Mouse (Mus musculus) skeletal muscle tissue, adult 2 months (tissue): Measurements from ENCODE around the gene Katnbl1.
"Not testable (repeated sequence)": the region's sequence is repeated elsewhere in the genome, so short reads cannot be mapped to it uniquely, and the experiment has no call there.

ENCODE experiments used
- DNase-seq: peaks from one replicate; pipeline ENCODE4 v3.0.0-alpha.2; 2012; ENCODE audit warnings: low read depth, low spot score

Katnbl1 gene

DNA sequence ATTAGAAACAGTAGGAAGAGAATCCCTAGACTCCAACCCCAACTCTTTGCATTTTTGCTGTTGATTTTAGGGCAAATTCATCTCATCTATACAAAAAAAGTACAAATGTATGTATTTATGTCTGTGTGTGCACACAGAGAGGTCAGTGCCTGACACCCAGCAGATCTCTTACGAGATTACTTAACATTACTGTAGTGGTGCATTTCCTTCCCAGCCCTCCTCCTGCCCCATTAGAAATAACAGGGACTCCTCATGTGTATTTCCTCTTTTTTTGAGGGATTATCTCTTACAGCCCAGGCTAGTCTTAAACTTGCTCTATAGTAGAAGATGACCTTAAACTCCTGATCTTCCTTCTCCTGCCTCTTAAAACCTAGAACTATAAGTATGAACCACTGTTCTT lies 13.7 kb downstream of the Katnbl1 start:
- DNase-seq, result no peak

DNA sequence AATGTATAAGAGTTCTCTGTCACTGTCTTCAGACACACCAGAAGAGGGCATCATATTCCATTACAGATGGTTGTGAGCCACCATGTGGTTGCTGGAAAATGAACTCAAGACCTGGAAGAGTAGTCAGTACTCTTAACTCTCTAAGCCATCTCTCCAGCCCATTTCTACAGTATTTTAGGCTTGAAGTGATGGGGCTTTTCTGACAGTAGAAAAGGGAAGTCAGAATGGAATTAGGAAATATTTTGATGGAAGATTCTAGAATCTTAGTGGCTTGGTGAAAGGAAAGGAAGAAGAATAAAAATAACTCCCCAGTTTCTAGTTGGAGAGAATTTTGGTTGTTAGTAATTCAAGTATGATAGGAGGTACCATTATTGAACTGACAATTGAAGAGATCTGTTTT lies 14.9 kb downstream of the Katnbl1 start:
- no peak for DNase-seq

DNA sequence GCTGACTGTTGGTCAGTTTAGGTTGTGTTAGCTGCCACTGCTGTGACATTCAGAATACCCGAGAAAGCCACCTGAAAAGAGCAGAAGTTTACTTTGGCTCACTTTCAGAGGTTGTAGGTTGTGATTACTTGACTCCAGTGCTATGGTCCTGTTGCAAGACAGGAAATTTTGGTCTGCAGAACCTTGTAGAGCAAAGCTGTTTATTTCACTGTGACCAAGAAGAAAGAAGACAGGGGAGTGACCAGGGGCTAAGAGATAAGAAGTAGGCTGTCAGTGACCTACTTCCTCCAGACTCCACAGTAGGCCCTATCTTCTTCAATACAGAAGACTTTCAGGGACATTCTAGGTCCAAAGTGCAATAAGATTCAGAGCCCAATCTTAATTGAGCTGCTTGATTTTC lies 17.6 kb downstream of the Katnbl1 start:
- DNase-seq, result no peak

DNA sequence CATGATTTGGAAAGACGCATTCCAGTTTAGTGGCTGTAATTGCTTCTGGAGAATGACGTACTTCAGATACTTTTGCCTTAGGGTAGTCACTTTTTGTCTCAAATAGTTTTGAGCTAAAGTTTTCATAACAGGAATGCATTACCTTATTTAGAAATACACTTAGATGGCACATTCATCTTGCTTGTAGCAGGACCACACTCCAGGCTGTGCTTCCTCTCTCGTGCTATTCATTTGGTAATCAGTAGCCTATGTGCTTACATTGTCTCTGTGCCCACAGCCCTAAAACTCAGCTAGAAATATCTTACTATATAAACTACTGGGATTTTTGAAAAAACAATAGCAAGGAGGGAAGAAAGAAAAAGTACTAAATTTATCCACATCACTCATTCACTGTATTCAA lies 28.0 kb downstream of the Katnbl1 start:
- no peak for DNase-seq

DNA sequence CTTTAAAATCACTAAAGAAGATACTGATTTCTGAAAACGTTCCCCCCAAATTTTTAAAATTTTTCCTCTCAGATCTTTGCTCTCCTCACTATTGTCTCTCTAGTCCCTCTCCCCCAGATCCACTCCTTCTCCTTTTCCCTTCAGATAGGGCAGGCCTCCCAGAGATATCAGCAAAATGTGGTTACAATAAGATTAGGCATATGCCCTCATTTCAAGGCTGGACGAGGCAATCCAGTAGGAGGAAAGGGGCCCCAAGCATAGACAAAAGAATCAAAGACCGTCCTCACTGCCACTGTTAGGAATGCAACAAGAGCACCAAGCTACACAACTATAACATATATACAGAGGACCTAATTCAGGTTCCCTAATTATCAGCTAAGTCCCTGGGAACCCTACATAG lies 46.3 kb downstream of the Katnbl1 start:
- DNase-seq, result no peak

DNA sequence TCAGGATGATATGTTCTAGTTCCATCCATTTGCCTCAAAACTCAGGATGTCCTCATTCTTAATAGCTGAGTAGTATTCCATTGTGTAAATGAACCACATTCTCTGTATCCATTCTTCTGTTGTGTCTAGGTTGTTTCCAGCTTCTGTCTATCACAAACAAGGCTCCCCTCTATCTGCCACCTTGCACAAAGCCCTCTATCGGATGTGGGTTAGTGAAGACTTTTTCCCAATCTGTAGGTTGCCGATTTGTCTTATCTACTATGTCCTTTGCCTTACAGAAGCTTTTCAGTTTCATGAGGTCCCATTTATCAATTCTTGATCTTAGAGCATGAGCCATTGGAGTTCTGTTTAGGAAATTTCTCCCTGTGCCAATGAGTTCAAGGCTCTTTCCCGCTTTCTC lies 49.5 kb downstream of the Katnbl1 start:
- not testable (repeated sequence) for DNase-seq

DNA sequence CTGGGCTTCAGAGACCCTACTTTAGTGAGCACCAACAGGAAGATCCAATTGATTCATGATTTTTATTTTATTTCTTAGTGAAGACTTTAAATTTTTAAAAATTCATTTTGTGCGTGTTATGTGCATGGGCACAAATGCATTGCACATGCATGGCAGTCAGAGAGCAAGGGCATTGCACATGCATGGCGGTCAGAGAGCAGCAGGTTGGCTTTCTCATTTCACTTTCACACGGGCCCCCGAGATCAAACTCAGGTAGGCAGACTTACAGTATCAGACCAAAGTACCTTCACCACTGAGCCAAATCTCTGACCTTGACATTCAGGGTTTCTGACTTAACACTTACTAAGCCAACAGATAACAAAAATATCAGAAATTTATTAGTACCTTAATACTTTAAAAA lies 50.7 kb downstream of the Katnbl1 start:
- no peak for DNase-seq

DNA sequence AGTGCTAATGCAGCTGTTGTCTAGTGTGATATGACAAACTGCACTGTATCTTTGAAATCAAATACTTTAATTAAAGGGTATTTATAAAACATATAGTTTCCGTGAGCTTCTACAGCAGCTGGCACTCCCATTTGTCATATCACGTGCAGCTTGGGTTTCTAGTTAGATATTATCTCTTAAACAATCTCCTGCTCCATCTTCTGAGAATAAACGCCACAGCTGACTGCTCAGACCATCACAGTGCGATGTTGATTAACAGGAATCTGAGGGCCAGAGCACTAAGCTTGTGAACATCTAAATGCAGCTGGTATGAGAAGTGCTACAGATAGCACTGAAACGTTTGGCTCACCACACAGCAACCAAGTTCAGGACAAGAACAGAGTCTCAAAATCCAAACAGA lies 51.4 kb downstream of the Katnbl1 start:
- DNase-seq, result no peak

DNA sequence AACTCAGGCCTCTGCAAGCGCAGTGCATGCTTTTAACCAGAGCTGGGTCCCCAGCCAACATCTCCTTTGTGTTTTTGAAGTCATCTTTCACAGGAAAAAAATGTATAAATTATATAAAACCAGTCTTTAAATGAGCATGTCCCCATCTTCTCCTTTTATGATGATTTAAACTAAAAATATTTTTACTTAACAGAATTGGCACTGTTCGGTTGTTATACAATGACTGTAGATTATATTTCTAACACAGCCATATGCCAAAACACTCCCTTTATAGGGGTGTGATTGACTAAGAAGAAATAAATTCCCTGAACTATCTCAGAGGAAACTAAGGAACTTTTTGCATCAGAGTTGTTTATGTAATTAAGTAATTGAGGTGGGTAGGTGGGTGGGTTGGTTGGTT lies 53.5 kb downstream of the Katnbl1 start:
- no peak for DNase-seq

DNA sequence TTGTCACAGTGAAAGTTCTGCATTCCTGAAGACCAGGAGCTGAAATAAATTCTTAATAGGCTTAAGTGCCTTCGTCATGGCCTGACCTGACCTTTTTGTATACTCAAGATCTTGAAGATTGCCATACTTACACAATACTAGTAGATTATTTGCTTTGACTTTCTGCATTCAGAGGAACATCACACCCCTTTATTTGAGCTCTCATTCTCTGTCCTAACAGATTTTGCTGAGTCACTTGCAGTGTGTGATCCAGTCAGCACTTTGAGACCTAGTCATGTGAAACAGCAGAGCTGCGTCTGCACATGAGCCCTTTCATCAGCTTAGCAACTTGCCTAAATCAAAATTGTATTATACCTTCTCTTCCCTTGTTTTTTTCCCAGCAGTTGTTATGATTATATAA lies 54.3 kb downstream of the Katnbl1 start:
- no peak for DNase-seq

DNA sequence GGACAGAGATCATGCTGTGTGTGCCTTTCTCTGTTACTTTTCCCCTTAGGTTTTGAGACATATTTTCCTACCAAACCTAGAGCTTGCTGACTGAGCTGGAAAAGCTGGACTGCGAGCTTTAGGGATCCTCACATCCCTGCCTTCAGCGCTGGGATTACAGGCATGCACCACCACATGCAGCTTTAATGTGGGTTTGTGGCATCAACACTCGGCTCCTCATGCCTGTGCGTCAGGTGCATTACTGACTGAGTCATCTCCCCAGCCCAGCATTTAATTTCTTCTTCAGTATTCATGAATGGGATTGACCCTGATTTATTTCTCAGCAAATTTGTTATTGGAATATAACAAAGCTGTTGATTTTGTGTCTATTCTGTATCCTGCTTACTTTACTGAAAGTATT lies 57.3 kb downstream of the Katnbl1 start:
- no peak for DNase-seq

DNA sequence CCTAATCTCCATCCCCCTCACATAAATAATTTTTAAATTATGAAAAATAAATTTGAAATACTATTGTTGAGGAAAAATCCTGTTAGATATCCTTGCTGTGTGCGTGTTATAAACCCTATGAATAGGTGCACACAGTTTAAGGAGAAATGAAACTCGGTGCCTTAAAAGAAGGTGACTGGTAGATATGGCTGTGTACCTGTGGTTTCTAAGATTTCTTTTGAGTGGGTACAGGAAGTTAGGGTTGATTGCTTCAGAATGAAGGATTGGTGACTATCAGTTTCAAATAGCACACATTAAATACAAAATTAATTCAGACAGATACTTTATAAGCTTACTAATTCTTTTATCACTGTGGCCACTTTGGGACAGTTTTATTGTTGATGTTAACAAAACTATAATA lies 58.6 kb downstream of the Katnbl1 start:
- DNase-seq, result no peak

DNA sequence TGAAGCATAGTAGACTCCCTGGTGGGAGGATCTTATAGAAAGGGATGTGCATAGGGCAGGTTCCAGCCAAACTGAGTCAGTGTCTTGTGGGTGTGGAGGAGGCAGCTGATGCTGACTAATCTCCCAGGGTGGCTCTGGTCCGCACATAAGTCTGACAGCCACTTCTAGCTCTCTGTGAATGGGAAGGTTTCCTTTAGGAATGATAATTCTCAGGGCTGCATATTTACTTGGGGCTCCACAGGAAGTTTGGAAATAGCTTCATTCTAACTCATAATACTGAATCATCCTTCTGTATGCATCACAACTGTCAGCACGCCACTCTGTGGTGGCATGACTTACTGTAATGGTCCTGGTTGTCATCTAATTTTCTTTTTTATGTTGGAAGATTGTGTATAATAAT lies 64.5 kb downstream of the Katnbl1 start:
- no peak for DNase-seq

DNA sequence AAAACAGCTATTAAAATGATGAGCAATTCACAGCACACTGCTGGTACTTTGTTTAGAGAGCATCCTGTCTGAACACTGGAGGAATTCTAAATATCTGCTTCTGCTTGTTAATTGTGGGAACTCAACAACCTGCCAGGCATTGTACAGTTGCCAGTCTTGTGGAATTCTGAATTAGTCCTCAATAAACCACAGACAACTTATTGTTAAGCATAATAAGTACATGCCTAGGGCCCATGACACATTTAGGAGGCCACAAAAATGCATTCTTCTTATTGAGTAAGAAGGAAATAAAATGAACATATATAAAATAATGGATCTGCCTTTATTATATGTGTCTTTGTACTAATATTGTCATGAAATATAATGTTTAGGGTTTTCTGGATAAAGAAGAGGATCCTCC lies 66.5 kb downstream of the Katnbl1 start:
- no peak for DNase-seq

DNA sequence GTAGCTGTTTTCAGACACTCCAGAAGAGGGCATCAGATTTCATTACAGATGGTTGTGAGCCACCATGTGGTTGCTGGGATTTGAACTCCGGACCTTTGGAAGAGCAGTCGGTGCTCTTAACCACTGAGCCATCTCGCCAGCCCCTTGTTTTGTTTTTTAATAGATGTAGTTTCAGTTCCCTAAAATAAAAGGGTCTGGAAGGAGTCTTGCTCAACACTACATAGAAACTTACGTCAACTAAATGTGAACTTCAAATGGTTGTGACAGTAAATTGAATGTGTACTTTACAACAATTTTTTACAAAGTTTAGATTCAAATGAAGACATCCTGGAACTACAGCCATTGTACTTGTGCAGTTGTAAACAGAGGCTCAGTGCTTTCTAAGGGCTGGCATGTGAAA lies 69.0 kb downstream of the Katnbl1 start:
- DNase-seq, result not testable (repeated sequence)

DNA sequence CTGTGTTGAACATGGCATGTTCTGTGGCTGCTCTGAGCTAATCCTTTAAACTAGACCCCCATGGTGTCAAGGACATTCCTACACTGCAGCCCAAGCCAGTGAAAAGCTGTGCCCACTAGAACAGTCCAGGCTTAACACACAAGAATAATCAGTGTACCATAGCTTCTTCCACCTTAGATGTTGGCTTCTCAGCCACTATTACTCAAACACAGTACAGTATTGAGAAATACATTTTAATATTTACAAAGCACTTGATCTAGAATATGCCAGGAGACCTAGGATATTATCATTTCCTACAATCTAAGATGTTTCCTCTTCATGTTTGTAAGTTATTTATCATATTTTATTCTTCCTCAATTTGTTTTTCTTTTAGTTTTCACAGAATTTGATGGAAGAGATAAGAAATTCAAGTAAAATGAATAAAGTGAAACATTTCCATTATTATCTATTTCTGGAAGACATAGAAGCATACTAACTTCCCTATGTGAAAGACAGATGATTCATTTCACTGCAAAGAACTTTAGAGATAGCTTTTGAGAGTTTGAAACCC lies 69.6 kb downstream of the Katnbl1 start:
- no peak for DNase-seq

DNA sequence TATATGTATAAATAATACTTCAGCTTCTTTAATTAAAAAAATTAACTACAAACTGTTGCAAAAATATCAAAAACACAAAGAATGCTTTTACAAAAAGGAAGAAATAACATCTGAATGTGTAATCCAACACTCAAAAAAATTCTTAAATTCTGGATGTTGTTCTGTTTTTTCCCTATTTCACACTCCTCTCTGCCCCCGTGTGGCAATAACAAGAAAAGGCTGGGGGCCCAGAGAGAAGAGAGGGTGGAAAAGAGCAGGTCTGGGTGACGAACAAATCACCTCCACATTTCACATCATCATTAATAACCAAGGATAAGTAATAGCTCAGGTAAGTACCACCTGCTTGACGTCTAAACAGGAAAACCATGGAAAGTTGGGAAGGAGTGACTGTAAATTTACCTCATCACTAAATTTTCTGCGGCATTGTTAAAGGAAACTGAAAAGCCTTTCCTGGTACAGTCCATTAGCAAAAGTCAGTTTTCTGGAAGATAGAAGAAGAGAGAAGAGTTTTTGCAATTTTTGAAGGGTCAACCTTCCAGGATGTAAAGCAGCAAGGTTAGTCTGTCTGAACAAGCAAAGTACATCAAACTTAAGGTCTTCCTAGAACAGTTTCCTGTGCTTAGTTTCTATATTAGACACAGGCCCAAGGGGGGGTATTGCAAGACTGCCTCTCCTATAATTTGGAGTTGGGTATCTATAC lies 70.7 kb downstream of the Katnbl1 start:
- no peak for DNase-seq

DNA sequence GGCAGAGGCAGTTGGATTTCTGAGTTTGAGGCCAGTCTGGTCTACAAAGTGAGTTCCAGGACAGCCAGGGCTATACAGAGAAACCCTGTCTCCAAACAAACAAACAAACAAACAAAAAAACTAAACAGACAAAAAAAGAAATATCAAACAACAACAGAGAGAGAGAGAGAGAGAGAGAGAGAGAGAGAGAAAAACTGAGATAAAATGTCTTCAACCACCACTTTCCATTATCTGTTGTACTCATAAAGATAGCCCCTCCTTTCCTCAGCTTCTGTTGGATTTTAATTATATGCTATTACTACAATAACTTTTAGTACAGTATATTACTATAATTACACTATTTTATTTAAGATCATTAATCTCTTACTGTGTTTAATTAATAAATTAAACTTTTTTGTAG lies 73.5 kb downstream of the Katnbl1 start:
- DNase-seq, result not testable (repeated sequence)

DNA sequence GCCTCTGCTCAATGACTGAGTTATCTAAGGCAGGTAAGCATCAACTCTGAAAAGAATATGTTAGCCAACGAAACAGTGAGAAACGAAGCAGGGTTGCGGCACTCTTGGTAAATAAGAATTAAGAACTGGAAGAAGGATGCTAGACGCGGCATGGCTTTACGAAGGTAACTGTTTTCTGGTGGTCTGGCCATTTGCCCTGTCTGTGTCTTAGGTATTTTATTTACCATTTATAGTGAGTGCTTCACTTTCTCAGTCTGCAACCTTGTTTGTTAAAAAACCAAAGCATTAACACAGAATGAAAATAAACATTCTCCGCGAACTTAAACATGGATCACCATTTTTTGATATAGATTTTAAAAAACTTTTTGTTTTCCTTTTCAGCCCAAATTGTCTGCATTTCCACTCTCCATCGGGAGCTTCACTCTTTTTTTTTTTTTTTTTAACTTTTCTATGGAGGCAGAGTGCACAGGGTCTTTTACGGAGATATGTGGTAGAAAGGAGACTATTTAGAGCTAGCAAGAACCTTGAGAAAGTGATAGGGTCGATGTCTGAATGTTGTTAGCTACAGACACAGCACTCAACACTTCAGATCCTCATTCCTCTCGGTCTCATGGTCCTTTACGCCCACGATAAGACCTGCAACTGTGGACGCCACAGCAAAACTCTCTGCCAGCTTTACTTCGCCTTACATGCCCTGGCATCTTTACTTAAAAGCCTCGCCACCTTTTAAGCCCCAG lies 75.3 kb downstream of the Katnbl1 start:
- DNase-seq, result no peak

DNA sequence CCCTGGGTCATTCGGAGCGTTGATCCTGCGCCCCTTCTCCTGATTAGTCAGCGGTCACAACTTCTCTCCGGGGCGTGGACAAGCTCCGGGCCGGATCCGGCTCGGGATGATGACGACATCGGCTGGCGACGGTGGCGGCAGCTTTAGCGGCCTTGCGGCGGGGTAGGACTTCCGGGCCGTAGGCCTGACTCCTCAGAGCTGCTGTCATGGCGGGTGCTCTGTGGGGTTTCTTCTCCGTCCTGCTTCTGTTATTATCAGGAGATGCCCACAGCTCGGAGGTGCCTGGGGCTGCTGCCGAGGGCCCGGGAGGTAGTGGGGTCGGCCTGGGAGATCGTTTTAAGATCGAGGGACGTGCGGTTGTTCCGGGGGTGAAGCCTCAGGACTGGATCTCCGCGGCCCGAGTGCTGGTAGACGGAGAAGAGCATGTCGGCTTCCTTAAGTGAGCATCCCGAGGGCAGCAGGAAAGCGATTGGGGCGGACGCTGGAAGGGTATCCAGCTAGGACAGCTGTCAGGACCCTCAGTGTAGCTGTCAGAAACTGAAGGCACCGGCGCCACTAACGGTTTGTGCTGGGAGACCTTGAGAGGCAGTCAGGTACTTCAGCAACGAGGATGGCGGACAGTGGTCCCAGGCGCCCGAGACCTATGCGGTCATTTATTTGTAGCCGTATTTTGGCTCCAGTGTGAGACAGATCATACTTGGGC lies 76.0 kb downstream of the Katnbl1 start, which contains the start of gene Emc7:
Gene Emc7 (plus strand): TSS at position 136 of the 703 bp plus-strand sequence.
- peak; percentile 94 for DNase-seq

DNA sequence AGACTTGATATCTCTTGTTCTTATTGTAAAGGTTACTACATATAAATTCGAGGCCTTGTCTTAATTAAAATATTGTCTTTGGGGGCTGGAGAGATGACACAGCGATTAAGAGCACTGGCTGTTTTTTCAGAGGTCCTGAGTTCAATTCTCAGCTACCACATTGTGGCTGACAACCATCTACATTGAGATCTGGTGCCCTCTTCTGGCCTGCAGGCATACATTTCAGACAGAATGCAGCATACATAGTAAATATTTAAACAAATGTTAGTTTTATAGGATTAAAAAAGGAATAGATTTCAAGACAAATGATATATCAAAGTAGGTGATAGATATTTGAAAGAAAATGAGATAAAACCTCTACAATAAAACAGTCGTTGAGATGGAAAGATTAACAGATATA lies 81.5 kb downstream of the Katnbl1 start:
- no peak for DNase-seq
